Mouse (Mus musculus): ENCODE measurements around the gene Tmem159. TPM values are rescaled to one million over a fixed set of nuclear protein-coding genes. Genes with fewer than 3 reads are reported as not detected.

The Tmem159 gene
- 10.7 and 13.4 TPM in 2 replicates for polyA plus RNA-seq (2012; rRNA removed; ENCODE audit: low replicate concordance)

GRCm38 (mm10) chr7:120102164-120102972 is at the start of gene Tmem159:
Tmem159 (plus strand) TSS chr7:120102353.

DNA sequence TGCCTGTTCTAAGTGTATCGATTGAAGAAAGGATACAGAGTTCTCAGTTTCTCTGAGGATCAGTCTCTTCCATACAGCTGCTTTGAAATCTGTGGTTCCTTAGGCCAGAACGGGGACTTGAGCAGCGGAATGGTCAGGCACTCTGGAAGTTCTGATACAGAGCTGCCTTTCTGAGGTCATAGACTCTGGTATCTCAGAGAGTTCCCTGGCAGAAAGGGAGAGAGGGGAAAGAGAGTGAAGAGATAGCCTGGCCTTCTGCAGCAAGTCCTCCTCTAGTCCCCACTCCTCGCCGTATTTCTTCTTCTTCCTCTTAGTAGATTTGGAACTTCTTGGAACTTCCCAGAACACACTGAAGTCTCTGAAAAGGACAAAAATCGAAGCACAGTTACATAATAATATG is 7.0 kb upstream of the Tmem159 start, which contains the start of gene Dnah3:
Dnah3 (minus strand) TSS at position 101 of the 400 bp plus-strand sequence.

DNA sequence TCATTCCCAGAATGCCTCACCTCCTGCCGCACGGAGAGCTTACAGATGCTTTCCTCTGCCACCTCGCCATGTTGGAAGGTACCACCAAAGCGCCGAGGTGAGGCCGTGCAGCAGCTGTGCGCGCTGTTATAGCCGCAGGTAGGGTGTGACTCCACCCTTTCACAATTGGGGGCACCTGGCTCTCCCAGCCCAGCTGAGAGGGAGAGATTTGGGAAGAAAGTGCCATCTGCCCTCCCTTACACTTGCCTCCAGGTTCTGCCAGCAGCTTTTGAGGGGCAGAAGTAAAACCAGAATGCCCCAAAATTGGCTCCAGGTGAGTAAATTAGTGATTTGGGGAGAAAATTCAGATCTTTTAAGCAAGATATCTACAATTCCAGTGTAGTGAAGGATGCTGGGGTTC is 43.0 kb downstream of the Tmem159 start, which contains the start of gene Zp2:
Zp2 (minus strand) TSS at position 101 of the 400 bp plus-strand sequence.

Other genes starting within 250 kb of the Tmem159 start
- 0.19 and 0.21 TPM in 2 replicates for gene Lyrm1, start 206.5 kb upstream of the Tmem159 start, polyA plus RNA-seq (2012; rRNA removed; ENCODE audit: low replicate concordance)
- gene Dcun1d3, start 206.1 kb upstream of the Tmem159 start, polyA plus RNA-seq (2012; rRNA removed; ENCODE audit: low replicate concordance), result 0.92 and 3.2 TPM in 2 replicates
- gene Dnah3, start 7.1 kb upstream of the Tmem159 start, polyA plus RNA-seq (2012; rRNA removed; ENCODE audit: low replicate concordance), result not detected in 2 replicates
- not detected in 2 replicates for gene Zp2, start 42.9 kb downstream of the Tmem159 start, polyA plus RNA-seq (2012; rRNA removed; ENCODE audit: low replicate concordance)
- 5.8 and 10.4 TPM in 2 replicates for gene Anks4b, start 71.5 kb downstream of the Tmem159 start, polyA plus RNA-seq (2012; rRNA removed; ENCODE audit: low replicate concordance)
- gene Crym, start 99.8 kb downstream of the Tmem159 start, polyA plus RNA-seq (2012; rRNA removed; ENCODE audit: low replicate concordance), result 2.8 and 8.7 TPM in 2 replicates
- 0.13 and 0.19 TPM in 2 replicates for gene Abca14, start 101.6 kb downstream of the Tmem159 start, polyA plus RNA-seq (2012; rRNA removed; ENCODE audit: low replicate concordance)
- gene Abca15, start 226.3 kb downstream of the Tmem159 start, polyA plus RNA-seq (2012; rRNA removed; ENCODE audit: low replicate concordance), result not detected in 2 replicates

All from duodenum, adult 2 months (tissue).